Mouse (Mus musculus): ENCODE data around the gene Snx9.
A peak's percentile ranks its signal among the peaks of the same experiment; 100 is the strongest.

The Snx9 gene

GRCm38 (mm10) chr17:5846101-5846500, 5.0 kb downstream of the Snx9 start:
- no peak for DNase-seq

DNA sequence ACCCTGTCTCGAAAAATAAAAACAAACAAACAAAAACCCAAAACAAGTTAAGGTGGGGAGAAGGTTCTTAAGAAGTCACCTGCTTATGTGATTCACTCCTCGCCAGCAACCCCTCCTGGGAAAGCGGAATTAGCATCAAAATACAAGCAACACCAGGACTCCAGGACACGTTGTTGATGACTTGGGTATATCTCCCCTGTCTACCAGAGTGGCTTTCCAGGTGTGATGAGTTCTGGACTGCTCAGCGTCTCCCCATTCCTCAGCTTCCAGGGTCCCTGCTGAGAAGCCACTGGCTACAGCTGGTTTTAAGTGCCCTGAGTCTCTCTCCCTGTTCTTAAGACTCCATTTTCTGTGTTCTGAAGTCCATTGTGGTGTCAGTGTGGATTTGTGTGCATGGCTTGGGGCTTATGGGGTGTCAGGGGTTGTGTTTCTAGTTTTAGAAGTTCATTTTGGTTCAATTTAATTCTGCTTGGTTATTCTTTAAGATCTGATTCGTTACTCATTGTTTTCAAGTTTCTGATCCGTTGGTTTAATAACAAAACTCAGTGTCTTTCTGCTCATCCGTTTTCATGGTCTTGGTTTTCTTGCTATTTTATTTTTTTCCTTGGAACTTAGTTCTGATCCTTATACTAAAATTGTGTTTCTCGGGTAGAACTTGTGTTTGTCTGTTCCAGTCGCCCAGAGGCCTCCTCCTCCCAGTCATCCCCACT, 7.7 kb downstream of the Snx9 start:
- no peak for DNase-seq

GRCm38 (mm10) chr17:5849421-5849910, 8.3 kb downstream of the Snx9 start:
- DNase-seq, result peak; percentile 68 to 73

DNA sequence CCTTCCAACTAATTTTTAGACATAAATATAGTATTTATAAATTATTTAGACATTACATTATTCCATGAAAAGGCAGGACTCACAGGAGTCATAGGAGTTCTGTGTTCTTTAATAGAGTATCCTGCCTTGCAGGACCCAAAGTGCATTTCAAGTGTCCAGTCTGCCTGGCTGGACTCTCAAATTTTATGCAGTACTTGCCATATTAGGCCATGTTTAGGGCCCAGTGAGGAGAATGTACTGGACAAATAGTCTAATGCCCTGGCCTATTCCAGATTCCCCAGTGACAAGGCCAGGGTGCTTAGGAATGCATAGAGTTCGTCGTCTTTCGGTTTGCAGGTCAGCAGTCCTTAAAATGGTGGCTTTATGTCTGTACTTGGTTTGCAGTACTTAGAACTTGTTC, 8.9 kb downstream of the Snx9 start:
- DNase-seq, result no peak

- peak; percentile 34 to 38 for DNase-seq
These were observed 9.3 kb downstream of the Snx9 start for GRCm38 (mm10) chr17:5850476-5850875.

GRCm38 (mm10) chr17:5853936-5854335, 12.8 kb downstream of the Snx9 start:
- DNase-seq, result no peak

DNA sequence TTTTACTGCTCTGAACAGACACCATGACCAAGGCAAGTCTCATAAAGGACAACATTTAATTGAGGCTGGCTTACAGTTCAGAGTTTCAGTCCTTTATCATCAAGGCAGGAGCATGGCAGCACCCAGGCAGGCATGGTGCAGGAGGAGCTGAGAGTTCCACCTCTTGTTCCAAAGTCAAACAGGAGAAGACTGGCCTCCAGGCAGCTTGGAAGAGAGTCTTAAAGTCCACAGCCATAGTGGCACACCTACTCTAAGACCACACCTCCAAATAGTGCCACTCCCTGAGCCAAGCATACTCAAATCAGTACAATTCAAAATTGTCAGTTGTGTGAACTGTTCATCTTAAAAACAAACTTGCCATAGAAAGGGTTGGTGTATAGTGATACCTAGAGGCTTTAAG, 14.4 kb downstream of the Snx9 start:
- DNase-seq, result no peak

DNA sequence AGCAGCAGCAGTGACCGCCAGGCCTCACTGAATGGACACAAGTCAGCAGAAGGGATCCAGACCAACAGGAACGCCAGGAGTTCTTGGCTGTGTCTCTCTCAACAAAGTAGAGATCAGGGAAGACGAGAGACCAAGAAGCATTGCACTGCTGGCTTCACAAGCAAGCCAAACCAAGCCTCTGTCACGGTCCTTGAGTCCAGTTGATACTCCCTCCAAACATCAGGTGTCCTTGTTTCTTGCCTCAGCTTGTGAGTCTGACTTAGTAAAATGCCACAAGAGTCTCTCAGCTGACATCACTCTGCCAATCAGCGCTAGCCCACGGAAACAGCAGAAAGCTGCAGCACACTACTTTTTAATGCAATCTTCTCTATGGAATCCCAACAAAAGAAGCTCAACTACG, 15.3 kb downstream of the Snx9 start:
- no peak for DNase-seq

- no peak for DNase-seq
These were observed 16.1 kb downstream of the Snx9 start for GRCm38 (mm10) chr17:5857206-5857605.

DNA sequence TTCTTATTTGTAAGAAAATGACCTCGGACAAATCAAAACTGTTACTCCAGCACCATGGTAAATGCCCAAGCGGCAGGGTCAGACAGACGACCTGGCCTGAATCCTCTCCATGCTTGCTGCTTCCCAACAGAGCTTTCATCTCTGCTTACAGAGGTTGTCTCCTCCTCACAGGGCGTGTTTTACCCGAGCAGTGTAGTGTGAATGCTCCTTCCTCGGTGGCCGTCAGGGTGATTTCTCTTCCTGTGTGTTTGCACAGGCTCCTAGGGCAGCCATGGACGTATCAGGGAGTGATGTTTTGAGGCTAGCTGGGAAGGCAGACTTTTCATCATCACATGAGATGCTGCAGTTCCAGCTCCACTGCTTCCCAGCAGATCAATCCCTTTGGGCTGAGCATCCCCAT, 17.1 kb downstream of the Snx9 start:
- no peak for DNase-seq

- no peak for DNase-seq
These were observed 21.2 kb downstream of the Snx9 start for GRCm38 (mm10) chr17:5862285-5862684.

GRCm38 (mm10) chr17:5862869-5863268, 21.7 kb downstream of the Snx9 start:
- DNase-seq, result no peak

DNA sequence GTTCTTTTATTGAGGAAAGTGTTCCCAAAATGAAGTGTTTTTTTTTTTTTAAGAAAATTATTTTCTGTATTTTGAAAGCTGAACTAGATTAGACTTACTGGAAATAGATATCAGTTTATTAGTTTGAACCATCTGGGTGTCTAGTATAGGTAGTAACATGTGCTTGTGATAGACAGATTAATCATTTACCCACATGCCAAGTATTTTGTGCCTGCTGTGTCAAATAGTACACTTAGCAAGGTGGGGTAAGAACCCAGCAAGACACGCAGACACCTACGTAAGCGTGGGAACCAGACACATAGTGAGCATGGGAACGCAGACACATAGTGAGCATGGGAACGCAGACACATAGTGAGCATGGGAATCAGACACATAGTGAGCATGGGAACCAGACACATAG, 22.6 kb downstream of the Snx9 start:
- DNase-seq, result no peak

- no peak for DNase-seq
These were observed 26.3 kb downstream of the Snx9 start for GRCm38 (mm10) chr17:5867456-5867855.

DNA sequence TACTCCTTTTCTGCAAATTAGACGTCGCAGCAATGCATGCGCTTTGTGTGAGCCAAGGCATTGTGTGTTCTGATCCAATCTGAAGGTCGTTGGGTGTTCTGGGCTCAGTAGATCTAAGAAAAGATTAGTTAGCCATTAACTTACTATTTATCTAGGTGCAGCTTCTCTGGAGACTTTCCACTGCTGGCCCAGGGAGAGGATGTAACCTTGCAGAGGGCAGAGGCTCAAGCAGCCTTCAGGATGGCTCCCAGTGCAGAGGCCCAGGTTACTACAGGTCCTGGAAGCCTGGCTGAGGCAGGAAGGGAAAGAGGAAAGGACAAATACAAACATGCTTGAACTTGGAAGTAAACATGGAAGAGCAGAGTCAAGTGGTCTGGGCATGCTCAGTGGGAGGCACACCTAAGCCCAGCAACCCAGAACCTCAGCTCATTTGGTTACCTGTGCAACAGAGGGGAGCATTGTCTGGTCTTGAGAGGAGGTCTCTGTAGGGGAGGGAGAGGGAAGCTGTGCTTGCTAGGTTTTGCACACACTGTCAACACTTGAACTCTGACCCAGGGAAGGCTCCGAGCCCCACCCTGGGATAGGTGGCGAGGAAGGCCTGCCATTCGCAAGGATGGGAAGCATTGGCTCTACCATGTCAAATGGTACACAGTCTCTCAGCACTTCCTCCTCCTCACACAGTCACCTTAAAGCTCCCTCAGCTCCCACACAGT, 27.3 kb downstream of the Snx9 start:
- DNase-seq, result no peak

DNA sequence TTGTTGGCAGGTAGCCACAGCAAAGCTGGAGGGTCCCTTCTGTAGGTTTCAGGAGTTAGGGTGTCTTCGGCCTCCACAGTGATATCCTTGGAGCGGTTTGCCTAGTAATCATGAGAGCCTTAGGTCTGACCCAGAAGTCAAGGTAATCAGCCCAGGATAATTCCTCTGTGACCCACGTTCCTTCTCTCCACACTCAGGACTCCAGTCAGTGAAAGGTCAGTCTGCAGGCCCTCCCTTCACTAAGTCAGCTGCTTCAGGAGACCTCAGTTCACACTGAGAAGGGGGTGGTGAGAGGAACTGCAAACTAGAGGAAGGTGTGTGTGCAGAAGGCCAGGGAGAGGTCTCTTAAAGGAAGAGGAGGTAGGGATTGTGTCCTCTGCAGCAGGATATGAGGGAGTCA, 28.3 kb downstream of the Snx9 start:
- DNase-seq, result no peak

DNA sequence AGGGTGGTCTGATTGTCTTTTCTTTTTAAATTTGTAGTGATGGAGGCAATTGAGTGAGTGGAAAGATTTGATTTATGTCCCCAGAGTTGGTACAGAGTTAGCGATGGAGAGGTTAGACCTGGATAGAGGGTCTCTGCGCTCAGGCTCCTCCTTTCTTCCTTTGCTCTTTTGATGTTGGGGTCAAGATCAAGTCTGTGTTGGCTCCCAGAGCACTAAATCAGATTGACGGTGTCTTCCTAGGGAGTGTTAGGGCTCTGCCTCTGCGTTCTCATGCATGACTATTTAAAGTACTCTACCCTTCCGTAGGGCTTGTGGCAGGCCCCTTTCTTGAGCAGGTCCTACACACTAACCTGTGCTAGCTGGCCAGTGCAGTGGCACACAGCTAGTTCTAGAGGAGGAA, 28.9 kb downstream of the Snx9 start:
- DNase-seq, result no peak

DNA sequence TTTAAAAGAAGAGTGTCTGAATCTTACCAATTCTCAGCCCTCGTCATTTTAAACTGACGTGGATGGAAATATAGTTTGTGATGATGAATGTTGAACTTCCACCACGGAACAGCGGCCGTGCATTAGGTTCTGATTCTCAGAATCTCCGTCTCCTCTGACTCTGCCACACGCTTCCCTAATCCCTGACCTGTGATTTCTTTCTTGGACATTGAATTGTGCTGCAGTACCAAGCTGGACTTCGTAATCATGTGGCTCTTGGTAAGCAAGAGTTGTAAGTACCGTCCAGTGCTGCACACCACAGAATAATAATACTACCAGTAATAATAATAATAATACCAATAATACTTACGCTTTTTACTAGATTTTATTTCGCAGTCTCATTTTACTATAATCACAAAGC, 29.6 kb downstream of the Snx9 start:
- DNase-seq, result no peak

GRCm38 (mm10) chr17:5872506-5872905, 31.4 kb downstream of the Snx9 start:
- DNase-seq, result peak; percentile 71 to 79

- no peak for DNase-seq
These were observed 33.4 kb downstream of the Snx9 start for GRCm38 (mm10) chr17:5874565-5874964.

DNA sequence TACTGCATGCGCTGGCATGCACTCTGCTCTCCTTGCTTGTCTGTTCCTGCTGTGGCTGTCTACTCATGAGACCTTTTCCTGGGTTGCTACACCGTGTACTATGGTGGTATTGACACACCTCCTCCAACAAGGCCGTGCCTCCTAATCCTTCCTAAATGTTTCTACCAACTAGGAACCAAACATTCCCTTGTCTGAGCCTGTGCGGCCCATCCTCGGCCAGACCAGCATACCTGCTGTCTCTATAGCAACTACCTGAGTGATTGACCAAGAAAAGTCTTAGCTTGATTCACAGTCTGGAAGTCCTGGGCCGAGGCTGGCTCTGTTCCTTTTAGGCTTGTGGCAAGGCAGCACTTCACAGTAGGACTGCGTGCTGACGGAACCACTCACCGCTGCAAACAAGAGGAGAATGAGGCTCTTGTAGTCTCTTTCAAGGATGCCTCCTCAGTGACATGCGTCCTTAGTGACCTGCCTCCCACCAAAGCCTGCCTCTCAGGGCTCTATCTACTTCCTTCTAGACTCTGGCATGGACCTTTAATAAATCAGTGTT, 36.6 kb downstream of the Snx9 start:
- DNase-seq, result no peak

DNA sequence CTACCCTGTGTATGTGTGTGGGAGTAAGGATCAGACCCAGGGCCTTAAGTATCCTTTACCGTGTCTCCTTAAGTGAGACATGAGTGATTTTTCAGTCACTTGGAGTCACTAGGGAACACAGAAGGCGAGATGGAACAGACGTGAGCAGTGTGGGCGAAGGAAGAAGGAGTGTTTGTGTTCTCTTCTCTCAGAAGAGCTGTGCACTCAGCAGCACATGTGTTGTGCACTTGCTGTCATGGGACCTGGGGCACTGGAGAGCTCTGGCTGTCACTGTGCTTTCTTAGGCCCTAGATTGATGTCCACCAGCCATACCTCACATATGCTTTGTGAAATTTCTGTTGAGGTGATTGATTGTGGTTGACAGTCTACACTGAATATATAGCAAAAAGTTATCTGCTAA, 37.7 kb downstream of the Snx9 start:
- DNase-seq, result no peak

GRCm38 (mm10) chr17:5885474-5885873, 44.3 kb downstream of the Snx9 start:
- DNase-seq, result peak; percentile 83 to 84

- DNase-seq, result no peak
These were observed 45.2 kb downstream of the Snx9 start for GRCm38 (mm10) chr17:5886181-5886810.
